Mouse (Mus musculus) midbrain, embryonic 14.5 days (tissue): Measurements from ENCODE around the gene Pcgf1. TPM values are rescaled to one million over a fixed set of nuclear protein-coding genes. Genes with fewer than 3 reads are reported as not detected.
A peak's percentile ranks its signal among the peaks of the same experiment; 100 is the strongest.

Source experiments
- ATAC-seq: fragments of 200-750 bp; cut with Nextera tagmentation; 2 replicates; pipeline ENCODE4 v1.8.0; 2017; ENCODE audit warnings: moderate number of reproducible peaks, moderate library complexity; ENCODE audit not compliant: low FRiP score, low TSS enrichment
- DNase-seq: peaks from one replicate; pipeline ENCODE4 v3.0.0-alpha.2; 2015
- H3K27ac ChIP-seq: fragments of 300-500 bp; sonication (generic); replicated peaks from 2 replicates; pipeline ENCODE4 v1.5.1; 2014; ENCODE audit warnings: mild to moderate bottlenecking, low read depth, low read length, moderate library complexity
- H3K27me3 ChIP-seq: fragments of 300-500 bp; sonication (generic); 2 replicates; pipeline ENCODE4 v1.6.1; 2014; ENCODE audit warnings: low read length, control low read depth, mixed read lengths; ENCODE audit not compliant: control insufficient read depth, insufficient read depth
- H3K36me3 ChIP-seq: fragments of 300-500 bp; sonication (generic); 2 replicates; pipeline ENCODE4 v1.6.1; 2014; ENCODE audit warnings: low read length, control low read depth; ENCODE audit not compliant: control insufficient read depth, insufficient read depth
- H3K4me1 ChIP-seq: fragments of 300-500 bp; sonication (generic); 2 replicates; pipeline ENCODE4 v1.6.1; 2014; ENCODE audit warnings: mild to moderate bottlenecking, antibody characterized with exemption, low read length, control low read depth; ENCODE audit not compliant: control insufficient read depth, insufficient read depth
- H3K4me2 ChIP-seq: fragments of 300-500 bp; sonication (generic); 2 replicates; pipeline ENCODE4 v1.6.1; 2014; ENCODE audit warnings: mild to moderate bottlenecking, low read length, moderate library complexity
- H3K4me3 ChIP-seq: fragments of 300-500 bp; sonication (generic); replicated peaks from 2 replicates; pipeline ENCODE4 v1.5.1; 2014; ENCODE audit warnings: low read depth, low read length
- H3K9ac ChIP-seq: fragments of 300-500 bp; sonication (generic); replicated peaks from 2 replicates; pipeline ENCODE4 v1.6.1; 2014; ENCODE audit warnings: mild to moderate bottlenecking, low read length, moderate library complexity
- H3K9me3 ChIP-seq: fragments of 300-500 bp; sonication (generic); 2 replicates; pipeline ENCODE4 v1.6.1; 2016; ENCODE audit warnings: low read length, control low read depth, mixed read lengths; ENCODE audit not compliant: control insufficient read depth
- WGBS: fragments of 180-500 bp; shearing (Covaris S2); extraction: QIAGEN DNeasy Blood & Tissue Kit; methylation state at CpG from one replicate; pipeline ENCODE4 v1.1.7; 2014; 5-methylcytosine and 5-hydroxymethylcytosine counted together
- polyA plus RNA-seq: library from polyadenylated mRNA; unstranded; fragments of >200 nt; fragmentation: Nextera tagmentation; extraction: Ambion mirVana; gene quantifications from 2 replicates; pipeline ENCODE4 v1.2.1, GENCODE M21; 2014

The Pcgf1 gene
- polyA plus RNA-seq, 1 experiment from 2014 or later = 43.5 TPM

- DNase-seq = peak; percentile 91
- no peaks in the 10 kb centered on the region for H3K36me3 ChIP-seq
- H3K27ac ChIP-seq = no peak overlapping the region; the same call in 1 of the 2 replicates
- H3K27me3 ChIP-seq = peaks cover 4% of the 10 kb centered on the region; the same call in 1 of the 2 replicates
- H3K4me3 ChIP-seq = peak overlapping the region; percentile 23
- peak overlapping the region; percentile 63 for H3K4me2 ChIP-seq
- peaks cover 9% of the 10 kb centered on the region for H3K4me1 ChIP-seq
- H3K9ac ChIP-seq = peak overlapping the region; percentile 36
- WGBS = 8% methylated on average over 24 of the region's 24 CpGs
- ATAC-seq = peak; percentile 71
- no peaks in the 10 kb centered on the region for H3K9me3 ChIP-seq
Observed at GRCm38 (mm10) chr6:83038496-83039012, 39.1 kb upstream of the Pcgf1 start.

GRCm38 (mm10) chr6:83040601-83041000 lies 37.1 kb upstream of the Pcgf1 start:
- DNase-seq (no peak), ATAC-seq (no peak)
- H3K4me1 ChIP-seq = peaks cover 6% of the 10 kb centered on the region; the same call in 1 of the 2 replicates
- H3K27me3 ChIP-seq = no peaks in the 10 kb centered on the region
- H3K9ac ChIP-seq = no peak overlapping the region
- H3K4me3 ChIP-seq = no peak overlapping the region
- no peaks in the 10 kb centered on the region for H3K9me3 ChIP-seq
- no peaks in the 10 kb centered on the region for H3K36me3 ChIP-seq
- H3K4me2 ChIP-seq = no peak overlapping the region
- whole genome bisulfite sequencing = 80% methylated on average over 5 of the region's 5 CpGs
- no peak overlapping the region for H3K27ac ChIP-seq

- Histone ChIP-seq H3K36me3 (no peaks in the 10 kb centered on the region), H3K4me1 (peaks cover under 1% of the 10 kb centered on the region; the same call in 1 of the 2 replicates), H3K4me3 (no peak overlapping the region), H3K27me3 (no peaks in the 10 kb centered on the region), H3K9ac (no peak overlapping the region), H3K4me2 (no peak overlapping the region), H3K27ac (no peak overlapping the region), H3K9me3 (no peaks in the 10 kb centered on the region)
- 62% methylated on average over 6 of the region's 6 CpGs for WGBS
- ATAC-seq (no peak), DNase-seq (no peak)
Observed at GRCm38 (mm10) chr6:83043561-83043960, 34.1 kb upstream of the Pcgf1 start.

GRCm38 (mm10) chr6:83043993-83044392 lies 33.7 kb upstream of the Pcgf1 start:
- no peak overlapping the region for H3K4me2 ChIP-seq
- WGBS = 91% methylated on average over 5 of the region's 5 CpGs
- H3K27me3 ChIP-seq = no peaks in the 10 kb centered on the region
- ATAC-seq (no peak), DNase-seq (no peak)
- no peaks in the 10 kb centered on the region; the same call in 1 of the 2 replicates for H3K4me1 ChIP-seq
- H3K9me3 ChIP-seq = no peaks in the 10 kb centered on the region
- no peak overlapping the region for H3K9ac ChIP-seq
- H3K36me3 ChIP-seq = no peaks in the 10 kb centered on the region
- no peak overlapping the region for H3K4me3 ChIP-seq
- no peak overlapping the region for H3K27ac ChIP-seq

DNA sequence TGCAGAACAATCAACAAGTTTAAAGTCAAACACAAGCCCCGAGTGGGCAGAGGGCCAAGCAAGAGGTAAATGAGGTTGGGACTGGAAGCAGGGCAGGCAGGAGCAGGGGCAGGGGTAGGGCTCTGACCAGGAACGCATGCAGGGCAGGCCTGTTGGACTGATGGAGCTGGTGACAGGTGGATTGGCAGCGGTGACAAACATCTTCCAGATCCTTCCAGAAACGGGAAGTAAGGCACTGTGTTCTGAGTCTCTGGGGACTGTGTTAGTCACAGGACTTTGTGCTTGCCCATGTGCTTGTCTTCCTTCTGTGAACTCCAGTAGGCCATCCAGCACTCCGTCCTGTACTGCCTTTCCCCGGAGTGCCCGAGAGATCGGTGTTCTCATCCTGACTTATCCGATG lies 32.9 kb upstream of the Pcgf1 start:
- no peaks in the 10 kb centered on the region for H3K36me3 ChIP-seq
- 82% methylated on average over 9 of the region's 9 CpGs for WGBS
- DNase-seq (no peak), ATAC-seq (no peak)
- no peaks in the 10 kb centered on the region for H3K9me3 ChIP-seq
- H3K4me3 ChIP-seq = no peak overlapping the region
- H3K4me1 ChIP-seq = no peaks in the 10 kb centered on the region
- H3K4me2 ChIP-seq = no peak overlapping the region
- no peak overlapping the region for H3K9ac ChIP-seq
- H3K27me3 ChIP-seq = no peaks in the 10 kb centered on the region
- no peak overlapping the region for H3K27ac ChIP-seq

DNA sequence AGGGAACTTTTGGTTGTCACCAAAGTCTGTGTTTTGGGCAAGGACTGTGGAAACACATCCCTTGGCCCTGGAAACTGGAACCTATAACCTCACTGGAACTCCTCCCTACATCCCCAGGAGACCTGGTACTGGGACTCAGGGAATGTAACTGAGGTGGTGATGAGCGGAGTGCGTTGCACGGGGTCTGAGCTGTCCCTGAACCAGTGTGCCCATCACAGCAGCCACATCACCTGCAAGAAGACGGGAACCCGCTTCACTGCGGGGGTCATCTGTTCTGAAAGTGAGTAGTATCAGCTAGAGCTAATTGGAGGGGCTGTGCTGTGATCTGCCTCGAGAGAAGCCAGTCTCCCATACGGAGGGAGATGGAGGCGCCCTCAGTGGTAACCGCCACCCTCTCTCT lies 28.3 kb upstream of the Pcgf1 start:
- Histone ChIP-seq H3K4me1 (peaks cover 11% of the 10 kb centered on the region), H3K9ac (no peak overlapping the region), H3K27ac (no peak overlapping the region), H3K9me3 (no peaks in the 10 kb centered on the region), H3K36me3 (peaks cover 9% of the 10 kb centered on the region), H3K27me3 (no peaks in the 10 kb centered on the region), H3K4me3 (no peak overlapping the region), H3K4me2 (no peak overlapping the region)
- DNase-seq (no peak), ATAC-seq (no peak)
- WGBS = 76% methylated on average over 10 of the region's 10 CpGs

- 3% methylated on average over 26 of the region's 26 CpGs for WGBS
- DNase-seq = peak; percentile 64
- Histone ChIP-seq H3K4me1 (peaks cover 19% of the 10 kb centered on the region), H3K4me2 (peak overlapping the region; percentile 93), H3K27me3 (no peaks in the 10 kb centered on the region), H3K9me3 (no peaks in the 10 kb centered on the region), H3K9ac (peak overlapping the region; percentile 92), H3K4me3 (peak overlapping the region; percentile 86), H3K27ac (peak overlapping the region; percentile 85), H3K36me3 (peaks cover 32% of the 10 kb centered on the region)
- 0 out of 2 replicates have a peak, but pooled peaks have one; percentile 3 for ATAC-seq
Observed at GRCm38 (mm10) chr6:83053136-83053960, 24.3 kb upstream of the Pcgf1 start.

GRCm38 (mm10) chr6:83054074-83054851 lies 23.4 kb upstream of the Pcgf1 start, which contains the start of gene Aup1:
Gene Aup1, plus strand, starts transcription at chr6:83054521.
- Histone ChIP-seq H3K27ac (peak within 1 kb of the TSS; percentile 85), H3K36me3 (peaks cover 32% of the 10 kb centered on the region), H3K4me1 (peaks cover 19% of the 10 kb centered on the region), H3K4me2 (peak within 1 kb of the TSS; percentile 93), H3K27me3 (no peaks in the 10 kb centered on the region), H3K9me3 (no peaks in the 10 kb centered on the region), H3K9ac (peak within 1 kb of the TSS; percentile 92), H3K4me3 (peak within 1 kb of the TSS; percentile 86)
- ATAC-seq = peak; percentile 94
- DNase-seq = peak; percentile 99
- under 1% methylated on average over 64 of the region's 64 CpGs for WGBS
